Mouse (Mus musculus): ENCODE results near the gene Aff1.

DNA sequence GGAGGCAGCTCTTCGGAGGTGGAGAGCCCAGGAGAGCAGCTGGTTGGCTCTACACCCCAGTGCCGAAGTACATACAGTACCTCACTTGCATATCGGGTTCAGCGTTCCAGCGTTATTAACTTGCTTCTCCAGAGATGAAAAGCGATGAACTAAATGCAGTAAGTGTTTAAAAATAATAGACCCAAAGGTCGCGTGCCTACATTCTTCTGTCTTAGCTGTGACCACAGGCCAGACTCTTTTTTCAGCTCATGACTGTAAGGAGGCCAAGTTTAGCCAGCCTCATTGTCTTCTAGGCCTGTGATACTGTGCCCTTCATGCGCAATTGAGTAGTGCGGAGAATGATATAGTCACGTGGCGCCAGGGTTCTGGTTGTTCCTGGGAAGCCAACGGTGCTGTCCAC is 83.3 kb downstream of the Aff1 start:
- no peak for TF ChIP-seq POLR2A (IDR thresholded peaks at IDR 0.05; ENCODE audit: insufficient read depth, low read depth, low read length)
- no peak for TF ChIP-seq CTCF (IDR thresholded peaks at IDR 0.05)
